Mouse (Mus musculus) mature B cell (primary cell): Measurements from ENCODE around the gene Gpr61.

Experiments used
- in situ Hi-C: fragments of 300-500 bp; cut with MboI; formaldehyde crosslinking; loops from 2 replicates; pipeline ENCODE4 v1.14.3; 2019

Gpr61 gene

GRCm38 (mm10) chr3:108131216-108131615 lies 23.5 kb downstream of the Gpr61 start:
- in situ Hi-C loops, result no loop called here

GRCm38 (mm10) chr3:108129804-108130203 lies 24.9 kb downstream of the Gpr61 start:
- in situ Hi-C loops, result no loop called here

GRCm38 (mm10) chr3:108129367-108129766 lies 25.3 kb downstream of the Gpr61 start:
- in situ Hi-C loops, result no loop called here

- in situ Hi-C loops, result no loop called here
These were observed 26.2 kb downstream of the Gpr61 start for GRCm38 (mm10) chr3:108128520-108128919.

- in situ Hi-C loops, result no loop called here
These were observed 28.4 kb downstream of the Gpr61 start for GRCm38 (mm10) chr3:108126327-108126726.

- in situ Hi-C loops, result no loop called here
These were observed 30.6 kb downstream of the Gpr61 start for GRCm38 (mm10) chr3:108124131-108124530.

- in situ Hi-C loops, result no loop called here
These were observed 31.4 kb downstream of the Gpr61 start for GRCm38 (mm10) chr3:108123242-108123641.

GRCm38 (mm10) chr3:108121101-108121500 lies 33.6 kb downstream of the Gpr61 start:
- in situ Hi-C loops, result no loop called here

GRCm38 (mm10) chr3:108117465-108117864 lies 37.2 kb downstream of the Gpr61 start:
- in situ Hi-C loops, result no loop called here

- in situ Hi-C loops, result no loop called here
These were observed 40.9 kb downstream of the Gpr61 start for GRCm38 (mm10) chr3:108113591-108114289.

- in situ Hi-C loops, result no loop called here
These were observed 42.0 kb downstream of the Gpr61 start for GRCm38 (mm10) chr3:108112666-108113065.

- in situ Hi-C loops, result no loop called here
These were observed 42.4 kb downstream of the Gpr61 start for GRCm38 (mm10) chr3:108112246-108112645.

GRCm38 (mm10) chr3:108111320-108111719 lies 43.4 kb downstream of the Gpr61 start:
- in situ Hi-C loops, result no loop called here

GRCm38 (mm10) chr3:108105281-108105680 lies 49.4 kb downstream of the Gpr61 start:
- in situ Hi-C loops, result no loop called here

- in situ Hi-C loops, result no loop called here
These were observed 52.6 kb downstream of the Gpr61 start for GRCm38 (mm10) chr3:108102075-108102474.

- in situ Hi-C loops, result no loop called here
These were observed 53.1 kb downstream of the Gpr61 start for GRCm38 (mm10) chr3:108101594-108101993.
